Mouse (Mus musculus) small intestine, adult 2 months (tissue): ENCODE data around the gene Rmi2. TPM values are rescaled to one million over a fixed set of nuclear protein-coding genes. Genes with fewer than 3 reads are reported as not detected.
A peak's percentile ranks its signal among the peaks of the same experiment; 100 is the strongest.

ENCODE experiments used
- H3K27ac ChIP-seq: fragments of 200-500 bp; 2 replicates; pipeline ENCODE4 v1.5.1; 2012; ENCODE audit warnings: low read depth, low read length, control low read depth, inconsistent platforms; ENCODE audit not compliant: insufficient read depth
- H3K27me3 ChIP-seq: fragments of 200-500 bp; 2 replicates; pipeline ENCODE4 v1.6.1; 2012; ENCODE audit warnings: mild to moderate bottlenecking, moderate library complexity, low read length, inconsistent platforms; ENCODE audit not compliant: control insufficient read depth, insufficient read depth
- H3K36me3 ChIP-seq: fragments of 200-500 bp; 2 replicates; pipeline ENCODE4 v1.6.1; 2012; ENCODE audit warnings: mild to moderate bottlenecking, low read length, control low read depth, inconsistent platforms; ENCODE audit not compliant: control insufficient read depth, insufficient read depth
- H3K4me1 ChIP-seq: fragments of 200-500 bp; 2 replicates; pipeline ENCODE4 v1.6.1; 2012; ENCODE audit warnings: low read length, inconsistent platforms, mixed read lengths; ENCODE audit not compliant: control insufficient read depth, insufficient read depth, insufficient read length
- H3K4me3 ChIP-seq: fragments of 200-500 bp; 2 replicates; pipeline ENCODE4 v1.5.1; 2012; ENCODE audit warnings: low read depth, mild to moderate bottlenecking, control low read depth, inconsistent platforms, low read length, moderate library complexity
- CTCF ChIP-seq: fragments of 200-500 bp; IDR thresholded peaks from 2 replicates; pipeline ENCODE4 v1.5.1; 2012; ENCODE audit warnings: low read depth, mild to moderate bottlenecking, control low read depth, inconsistent platforms, low read length, moderate library complexity, mixed read lengths; ENCODE audit not compliant: insufficient replicate concordance, insufficient read length; ENCODE audit errors: extremely low read depth
- POLR2A ChIP-seq: fragments of 200-500 bp; IDR thresholded peaks from 2 replicates; pipeline ENCODE4 v1.6.1; 2012; ENCODE audit warnings: low read depth, mild to moderate bottlenecking, control low read depth, inconsistent platforms, low read length, moderate library complexity
- WGBS: fragments of 180-500 bp; shearing (Covaris S2); methylation state at CpG from one replicate; pipeline ENCODE4 v1.1.7; 2018; 5-methylcytosine and 5-hydroxymethylcytosine counted together
- polyA plus RNA-seq: library from polyadenylated mRNA; depleted of rRNA; stranded (reverse); fragments of >200 nt; gene quantifications from 2 replicates; pipeline ENCODE4 v1.2.3, GENCODE M21; 2012

The Rmi2 gene
- polyA plus RNA-seq, 1 experiment, result 8.4 TPM

DNA sequence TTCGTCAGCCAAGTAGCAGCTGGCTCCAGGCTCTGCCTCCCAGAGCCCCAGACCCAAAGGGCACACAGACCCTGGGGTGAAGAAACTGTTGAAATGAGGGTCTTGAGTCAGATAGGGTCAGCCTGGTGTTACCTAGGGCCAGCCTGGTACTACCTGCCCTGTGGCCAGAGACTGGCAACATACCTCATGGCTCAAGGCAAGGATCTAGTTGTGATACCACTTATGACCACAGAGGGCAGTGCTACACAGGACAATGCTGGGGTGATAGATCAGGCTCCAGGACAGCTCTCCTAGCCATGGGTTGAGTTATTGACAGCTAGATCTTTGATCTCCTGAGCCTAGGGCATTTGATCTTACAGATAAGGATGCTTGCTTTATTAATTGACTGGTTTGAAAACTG lies 44.6 kb downstream of the Rmi2 start:
- no peak overlapping the region for H3K4me3 ChIP-seq
- no peaks in the 10 kb centered on the region for H3K36me3 ChIP-seq
- TF ChIP-seq POLR2A (no peak), CTCF (peak; percentile 66; the same call in 1 of the 2 replicates)
- no peak overlapping the region for H3K27ac ChIP-seq
- H3K4me1 ChIP-seq, result peaks cover 9% of the 10 kb centered on the region
- no peaks in the 10 kb centered on the region for H3K27me3 ChIP-seq
- WGBS, result 97% methylated on average over 1 of the region's 1 CpGs

DNA sequence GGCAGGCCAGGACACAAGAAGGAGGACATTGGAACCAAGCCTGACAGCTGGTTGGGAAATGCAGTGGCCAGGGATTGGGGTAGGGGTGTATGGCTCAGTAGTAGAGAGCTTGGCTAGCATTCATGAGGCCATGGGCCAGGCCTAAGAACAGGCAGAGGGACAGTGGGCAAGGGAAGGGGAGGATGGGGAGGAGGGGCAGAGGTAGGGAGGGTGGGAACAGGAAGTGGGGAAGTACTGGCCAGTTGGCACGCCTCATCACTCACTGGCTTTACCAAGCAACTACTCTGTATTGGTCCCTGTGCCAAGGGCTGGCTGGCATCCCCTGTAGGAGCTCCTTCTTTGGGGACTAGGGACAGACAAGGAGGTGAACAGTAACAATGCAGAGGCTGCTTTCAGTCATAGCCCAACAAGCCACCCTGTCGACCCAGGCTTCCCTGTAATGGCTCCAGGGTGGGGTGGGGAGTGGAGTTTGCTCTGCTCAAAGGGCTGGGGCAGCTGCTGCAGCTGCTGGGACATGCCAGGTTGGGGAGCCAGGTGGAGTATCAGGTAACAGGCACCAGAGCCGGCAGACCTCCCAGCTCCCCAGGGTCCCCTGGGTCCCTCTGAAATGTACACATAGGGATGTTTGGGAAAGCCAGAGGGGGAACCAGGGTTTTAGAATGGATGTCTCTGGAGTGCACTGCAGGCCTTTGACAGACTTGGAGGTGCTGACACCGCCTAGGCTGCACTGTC lies 46.5 kb downstream of the Rmi2 start:
- Histone ChIP-seq H3K4me1 (peaks cover 9% of the 10 kb centered on the region), H3K27me3 (no peaks in the 10 kb centered on the region), H3K4me3 (no peak overlapping the region), H3K27ac (no peak overlapping the region), H3K36me3 (no peaks in the 10 kb centered on the region)
- WGBS, result 41% methylated on average over 4 of the region's 4 CpGs
- TF ChIP-seq POLR2A (no peak), CTCF (no peak)

DNA sequence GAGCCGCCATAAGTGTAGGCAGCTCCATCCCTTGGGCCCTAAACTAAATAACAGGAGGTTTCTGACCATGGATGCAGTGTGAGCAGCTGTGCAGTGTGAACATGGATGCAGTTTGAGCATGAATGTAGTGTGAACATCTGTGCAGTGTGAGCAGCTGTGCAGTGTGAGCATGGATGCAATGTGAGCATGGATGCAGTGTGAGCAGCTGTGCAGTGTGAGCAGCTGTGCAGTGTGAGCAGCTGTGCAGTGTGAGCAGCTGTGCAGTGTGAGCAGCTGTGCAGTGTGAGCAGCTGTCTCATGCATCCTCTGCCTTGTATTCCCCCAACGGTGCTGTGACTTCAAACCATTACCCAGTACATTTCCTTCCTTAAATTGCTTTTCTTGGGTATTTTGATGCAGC lies 52.6 kb downstream of the Rmi2 start:
- H3K36me3 ChIP-seq, result no peaks in the 10 kb centered on the region
- WGBS, result 69% methylated on average over 2 of the region's 2 CpGs
- no peak overlapping the region for H3K27ac ChIP-seq
- TF ChIP-seq CTCF, result no peak
- TF ChIP-seq POLR2A, result no peak
- H3K4me3 ChIP-seq, result no peak overlapping the region
- H3K4me1 ChIP-seq, result no peaks in the 10 kb centered on the region
- no peaks in the 10 kb centered on the region for H3K27me3 ChIP-seq

DNA sequence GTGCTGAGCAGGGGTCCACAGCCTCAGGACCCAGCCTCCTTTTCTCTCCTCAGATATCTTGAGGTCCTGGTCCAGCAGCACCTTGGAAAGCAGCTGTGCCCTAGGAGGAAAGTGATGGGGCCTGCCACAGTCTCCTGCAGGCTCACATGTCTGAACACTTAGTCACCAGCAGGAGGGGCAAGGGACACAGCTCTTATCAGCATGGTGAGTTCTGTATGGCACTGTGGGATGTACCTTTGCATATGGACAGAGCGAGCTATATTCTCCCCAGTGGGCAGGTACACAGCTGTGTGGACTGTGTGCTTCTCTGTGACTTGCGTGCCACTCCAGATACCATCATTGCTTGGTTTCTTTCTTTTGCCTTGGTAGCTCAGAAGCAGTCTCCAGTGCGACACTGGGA lies 55.5 kb downstream of the Rmi2 start:
- no peak overlapping the region for H3K27ac ChIP-seq
- no peak for TF ChIP-seq POLR2A
- peak; percentile 50; the same call in 1 of the 2 replicates for TF ChIP-seq CTCF
- no peaks in the 10 kb centered on the region for H3K27me3 ChIP-seq
- H3K4me3 ChIP-seq, result no peak overlapping the region
- 67% methylated on average over 3 of the region's 3 CpGs for WGBS
- no peaks in the 10 kb centered on the region for H3K36me3 ChIP-seq
- no peaks in the 10 kb centered on the region for H3K4me1 ChIP-seq

DNA sequence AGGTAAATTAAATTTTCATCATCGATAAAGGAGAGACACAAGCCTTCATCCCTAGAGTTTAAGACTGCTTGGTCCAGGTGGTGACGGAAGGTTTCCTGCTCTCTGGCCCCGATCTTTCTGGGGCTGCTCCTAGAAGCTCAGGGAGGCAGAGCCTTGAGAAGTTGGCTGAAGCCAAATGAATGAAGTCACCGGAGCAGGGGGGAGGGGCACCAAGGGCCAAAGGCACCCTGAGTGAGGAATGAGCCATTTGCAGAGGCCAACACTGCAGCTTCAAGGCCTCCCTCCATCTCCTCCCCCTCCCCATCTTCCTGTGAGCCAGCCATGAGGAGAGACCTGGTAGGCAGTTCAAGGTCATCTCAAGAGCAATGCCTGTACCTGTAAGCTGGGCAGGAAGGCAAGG lies 58.3 kb downstream of the Rmi2 start:
- no peaks in the 10 kb centered on the region for H3K36me3 ChIP-seq
- WGBS, result 71% methylated on average over 4 of the region's 4 CpGs
- no peak overlapping the region for H3K4me3 ChIP-seq
- H3K27ac ChIP-seq, result no peak overlapping the region
- H3K27me3 ChIP-seq, result no peaks in the 10 kb centered on the region
- H3K4me1 ChIP-seq, result no peaks in the 10 kb centered on the region
- TF ChIP-seq POLR2A, result no peak
- TF ChIP-seq CTCF, result no peak

DNA sequence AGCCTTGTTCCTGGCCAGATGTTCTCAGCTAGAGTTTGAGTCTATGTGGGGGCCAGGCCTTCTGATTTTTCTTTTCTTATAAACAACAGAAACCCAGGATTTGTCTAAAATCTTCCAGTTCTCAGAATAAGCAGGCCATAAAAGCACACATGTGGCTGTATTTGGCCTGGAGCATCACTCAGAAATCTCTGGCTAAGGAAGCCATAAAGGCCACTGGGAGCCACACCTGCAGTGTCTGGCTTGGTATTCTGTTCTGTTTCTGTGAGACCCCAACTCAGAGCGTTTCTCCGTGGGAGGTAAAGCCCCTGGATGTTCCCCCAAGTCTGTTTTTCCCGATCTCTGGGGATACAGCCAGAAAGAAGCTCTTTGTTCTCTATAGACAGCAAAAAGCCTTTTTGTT lies 61.0 kb downstream of the Rmi2 start:
- no peaks in the 10 kb centered on the region for H3K4me1 ChIP-seq
- no peak for TF ChIP-seq POLR2A
- TF ChIP-seq CTCF, result no peak
- H3K4me3 ChIP-seq, result no peak overlapping the region
- no peak overlapping the region for H3K27ac ChIP-seq
- WGBS, result 93% methylated on average over 3 of the region's 3 CpGs
- H3K27me3 ChIP-seq, result no peaks in the 10 kb centered on the region
- H3K36me3 ChIP-seq, result no peaks in the 10 kb centered on the region

DNA sequence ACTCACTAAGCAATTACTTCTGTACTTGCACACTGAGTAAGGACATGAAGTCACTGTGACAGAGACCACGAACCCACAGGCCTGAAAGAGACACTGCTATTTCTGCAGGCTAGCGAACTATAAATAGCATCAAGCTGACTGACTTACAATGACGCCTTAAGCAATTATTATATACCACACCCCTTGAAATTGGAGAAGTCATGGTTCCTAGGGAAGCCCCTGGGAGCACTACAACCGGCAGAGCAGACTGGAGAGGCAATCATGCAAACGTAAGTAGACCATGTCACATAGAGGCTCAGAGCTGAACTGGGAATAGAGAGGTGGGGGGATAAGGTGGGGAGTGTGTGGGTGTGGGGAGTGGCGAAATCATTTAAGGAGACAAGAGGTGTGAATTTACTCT lies 62.5 kb downstream of the Rmi2 start:
- Histone ChIP-seq H3K27me3 (no peaks in the 10 kb centered on the region), H3K4me3 (no peak overlapping the region), H3K4me1 (no peaks in the 10 kb centered on the region), H3K36me3 (no peaks in the 10 kb centered on the region), H3K27ac (no peak overlapping the region)
- TF ChIP-seq POLR2A, result no peak
- no peak for TF ChIP-seq CTCF
- 51% methylated on average over 6 of the region's 6 CpGs for WGBS

DNA sequence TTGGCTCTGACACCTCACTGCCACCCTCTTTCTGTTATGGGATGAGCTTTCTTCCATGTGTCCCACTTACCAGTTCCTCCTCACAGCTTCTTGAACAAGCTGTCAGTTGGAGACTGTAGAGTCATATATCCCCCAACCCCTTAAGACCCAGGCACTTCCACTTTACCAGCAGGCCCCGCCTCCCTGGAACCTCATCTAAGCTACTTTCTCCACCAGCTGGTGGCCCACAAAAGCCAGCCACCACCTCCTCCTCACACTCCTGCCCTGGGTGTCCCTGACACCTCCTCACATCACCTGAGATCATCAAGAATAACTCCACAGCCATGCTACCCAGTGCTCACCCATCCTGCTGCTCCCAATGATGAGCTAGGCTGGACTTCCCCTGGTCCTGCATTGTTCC lies 65.9 kb downstream of the Rmi2 start:
- Histone ChIP-seq H3K36me3 (no peaks in the 10 kb centered on the region), H3K27ac (no peak overlapping the region), H3K4me1 (peaks cover 5% of the 10 kb centered on the region; the same call in 1 of the 2 replicates), H3K4me3 (no peak overlapping the region), H3K27me3 (no peaks in the 10 kb centered on the region)
- 92% methylated on average over 1 of the region's 1 CpGs for WGBS
- no peak for TF ChIP-seq CTCF
- no peak for TF ChIP-seq POLR2A
